9 mouse cellular contexts compared by ENCODE assay signal in the genomic region with DNA sequence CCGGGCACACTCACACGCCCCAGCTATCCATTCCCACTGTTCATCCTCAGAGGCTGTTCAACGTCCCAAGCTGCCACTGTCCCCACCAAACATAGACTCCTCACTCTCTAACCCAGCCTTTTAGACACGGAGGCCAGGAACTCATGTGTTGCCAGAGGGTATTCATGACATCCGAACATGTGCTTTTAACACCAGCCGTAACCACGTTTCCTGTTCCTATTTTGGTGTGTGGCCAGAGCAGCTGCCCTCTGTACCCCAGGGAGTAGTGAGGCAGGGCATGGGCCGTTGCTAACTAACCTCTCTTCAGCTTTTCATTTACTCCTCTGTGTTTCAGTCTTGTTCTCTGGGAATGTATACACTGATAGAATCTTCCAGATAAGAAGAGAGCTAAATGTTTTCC.
DNase-seq lines count a peak whose midpoint lies in the region; ATAC-seq and TF ChIP-seq lines count a peak whose summit lies in the region.
"Had no signal": no experiment of that assay in that cellular context is flagged by ENCODE, and none has a peak within 500 bp of the region (broad histone marks: within the 10 kb centered on the region; RNA-seq: fewer than 3 reads in every experiment).

No protein-coding gene starts in this region.

- H3K9me3 ChIP-seq in kidney, embryonic 15.5 days (replicated peaks), result no peaks in the 10 kb centered on the region
- H3K9me3 ChIP-seq: lung, embryonic 15.5 days had no signal

- no peaks in the 10 kb centered on the region for H3K36me3 ChIP-seq in kidney, embryonic 15.5 days
- H3K36me3 ChIP-seq in kidney, adult 2 months (ENCODE audit: control insufficient read depth, insufficient read depth, low read length), result no peaks in the 10 kb centered on the region
- H3K36me3 ChIP-seq: lung, embryonic 15.5 days had no signal

- WGBS in kidney, embryonic 15.5 days, result 39% methylated on average over 8 of the region's 8 CpGs
- WGBS in kidney, adult 2 months, result 40% methylated on average over 8 of the region's 8 CpGs

- no peak for TF ChIP-seq POLR2A in kidney, adult 2 months (IDR thresholded peaks at IDR 0.05; ENCODE audit: low read depth, low read length)

- DNase-seq in kidney, adult 2 months, result no peak
- peak; percentile 4 for DNase-seq in T-cell, adult 2 months (ENCODE audit: low spot score)
- peak; percentile 48 to 65 for DNase-seq in spleen, postnatal 4 days (ENCODE audit: low spot score in 2 of 2)
- no peak for DNase-seq in right cerebral cortex, postnatal 25 days
- DNase-seq in left cerebral cortex, adult 9 months (ENCODE audit: low spot score in 2 of 2), result no peak
- DNase-seq in right cerebral cortex, postnatal 14 days, result no peak

- no peak for TF ChIP-seq CTCF in kidney, adult 2 months (conservative IDR thresholded peaks at IDR 0.05; ENCODE audit: insufficient read depth, insufficient read length, low read depth, low read length)

- H3K27me3 ChIP-seq in kidney, embryonic 15.5 days, result no peaks in the 10 kb centered on the region
- H3K27me3 ChIP-seq in kidney, adult 2 months (replicated peaks; ENCODE audit: control insufficient read depth, insufficient read depth, low read length), result no peaks in the 10 kb centered on the region
- H3K27me3 ChIP-seq: lung, embryonic 15.5 days had no signal

- ATAC-seq in kidney, embryonic 15.5 days (replicated peaks; ENCODE audit: low FRiP score), result no peak
- ATAC-seq in granulocyte monocyte progenitor cell, adult 5-6 weeks (replicated peaks; ENCODE audit: poor library complexity, severe bottlenecking), result peak; percentile 84

- H3K4me3 ChIP-seq in kidney, embryonic 15.5 days (replicated peaks), result no peak overlapping the region
- no peak overlapping the region for H3K4me3 ChIP-seq in kidney, adult 2 months (ENCODE audit: insufficient read depth, low read depth, low read length)
- H3K4me3 ChIP-seq: lung, embryonic 15.5 days had no signal

- no peak overlapping the region for H3K9ac ChIP-seq in kidney, embryonic 15.5 days
- H3K9ac ChIP-seq: lung, embryonic 15.5 days had no signal

- no peak overlapping the region for H3K4me2 ChIP-seq in kidney, embryonic 15.5 days
- H3K4me2 ChIP-seq: lung, embryonic 15.5 days had no signal

- 0 out of 2 replicates have a peak overlapping the region, but pooled peaks have one; percentile 10 for H3K27ac ChIP-seq in kidney, embryonic 15.5 days
- no peak overlapping the region for H3K27ac ChIP-seq in kidney, adult 2 months (ENCODE audit: insufficient read depth, low read depth, low read length)
- H3K27ac ChIP-seq: lung, embryonic 15.5 days had no signal

- peaks cover 20% of the 10 kb centered on the region for H3K4me1 ChIP-seq in kidney, embryonic 15.5 days
- no peaks in the 10 kb centered on the region for H3K4me1 ChIP-seq in kidney, adult 2 months (ENCODE audit: control insufficient read depth, insufficient read depth, low read length)
- H3K4me1 ChIP-seq: lung, embryonic 15.5 days had no signal

Comparison
In these comparisons a context has a peak if more than half of its experiments do, and no peak if none do; other contexts are left out.
1. DNase-seq: peak in T-cell, adult 2 months (single experiment) and spleen, postnatal 4 days (2 of 2); none in kidney, adult 2 months (single experiment), right cerebral cortex, postnatal 25 days (single experiment), left cerebral cortex, adult 9 months (0 of 2) and right cerebral cortex, postnatal 14 days (single experiment).